Mouse (Mus musculus) regulatory T cell (primary cell): Measurements from ENCODE around the gene Gm49361.

Experiments
- in situ Hi-C: fragments of 300-600 bp; cut with MboI, MseI; formaldehyde crosslinking; loops from one replicate; pipeline ENCODE4 v1.15.1; 2025; ENCODE audit warnings: high pct_unique_total_duplicates

The Gm49361 gene

GRCm38 (mm10) chr14:57730527-57730926, 15.4 kb downstream of the Gm49361 start:
- in situ Hi-C loops: no loop called here

- in situ Hi-C loops: no loop called here
Observed at GRCm38 (mm10) chr14:57729975-57730499, 15.9 kb downstream of the Gm49361 start.

DNA sequence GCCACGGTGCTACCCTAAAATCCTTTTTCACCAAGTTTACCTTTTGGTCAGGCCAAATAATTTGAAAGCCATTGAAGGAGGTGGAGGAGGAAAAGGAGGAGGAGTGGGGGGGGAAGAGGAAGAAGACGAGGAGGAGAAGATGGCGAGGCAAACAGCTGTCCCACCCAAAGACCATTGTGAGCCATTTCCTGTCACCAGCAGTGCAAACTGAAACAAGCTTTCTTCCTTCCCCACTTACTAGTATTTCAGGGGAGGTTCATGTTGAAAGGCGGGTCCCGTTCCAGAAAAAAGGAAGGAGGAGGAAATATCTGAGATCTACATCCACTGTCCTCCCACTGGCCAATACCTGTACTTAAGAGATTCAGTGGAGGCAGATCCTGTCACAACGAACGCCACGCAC, 16.5 kb downstream of the Gm49361 start:
- in situ Hi-C loops: no loop called here

GRCm38 (mm10) chr14:57726172-57726571, 19.7 kb downstream of the Gm49361 start:
- in situ Hi-C loops: no loop called here

DNA sequence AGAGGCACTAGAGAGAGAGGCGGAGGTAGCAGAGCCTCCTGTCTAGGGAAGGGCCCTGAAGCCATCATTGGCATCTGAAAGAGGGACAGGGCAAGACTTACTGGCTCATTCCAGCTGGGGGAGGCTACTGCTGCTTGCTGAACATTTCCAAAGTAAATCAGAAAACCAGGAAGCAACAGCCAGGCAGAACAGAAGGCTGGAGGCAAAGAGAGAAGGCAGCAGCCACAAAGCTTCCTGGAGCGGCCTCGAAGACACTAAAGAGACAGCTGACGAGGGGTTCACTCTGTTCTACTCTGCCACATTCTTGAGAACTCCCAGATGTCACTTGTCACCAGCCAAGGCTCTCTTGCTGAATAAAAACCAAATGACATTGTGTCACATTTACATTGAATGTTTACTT, 21.4 kb downstream of the Gm49361 start:
- in situ Hi-C loops: no loop called here

- in situ Hi-C loops: no loop called here
Observed at GRCm38 (mm10) chr14:57718245-57718644, 27.7 kb downstream of the Gm49361 start.

GRCm38 (mm10) chr14:57716601-57717245, 29.2 kb downstream of the Gm49361 start:
- in situ Hi-C loops: no loop called here

GRCm38 (mm10) chr14:57712884-57713283, 33.0 kb downstream of the Gm49361 start:
- in situ Hi-C loops: no loop called here

GRCm38 (mm10) chr14:57711059-57711458, 34.8 kb downstream of the Gm49361 start:
- in situ Hi-C loops: no loop called here

- in situ Hi-C loops: no loop called here
Observed at GRCm38 (mm10) chr14:57709171-57709570, 36.7 kb downstream of the Gm49361 start.

- in situ Hi-C loops: no loop called here
Observed at GRCm38 (mm10) chr14:57708580-57708979, 37.3 kb downstream of the Gm49361 start.

- in situ Hi-C loops: no loop called here
Observed at GRCm38 (mm10) chr14:57707100-57707893, 38.6 kb downstream of the Gm49361 start.

GRCm38 (mm10) chr14:57706760-57707099, 39.2 kb downstream of the Gm49361 start:
- in situ Hi-C loops: no loop called here

DNA sequence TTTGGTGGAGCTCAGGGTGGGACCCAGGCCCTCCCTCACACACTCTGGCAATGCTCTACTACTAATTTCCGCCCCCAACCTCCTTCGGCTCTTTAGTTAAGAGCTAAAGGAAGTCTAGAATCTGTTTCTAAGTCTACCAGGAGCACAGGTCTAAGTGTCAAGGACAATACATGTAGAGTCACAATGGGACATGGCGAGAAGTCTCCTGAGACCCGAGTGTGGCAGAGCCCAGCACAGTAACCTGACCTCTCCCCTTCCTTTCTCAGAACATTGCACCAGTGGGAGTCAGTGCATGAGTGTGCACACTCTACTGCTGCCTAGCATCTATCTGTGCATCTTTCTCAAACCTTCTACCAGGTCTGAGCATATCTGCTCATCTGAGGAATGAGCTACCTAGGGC, 40.1 kb downstream of the Gm49361 start:
- in situ Hi-C loops: no loop called here

DNA sequence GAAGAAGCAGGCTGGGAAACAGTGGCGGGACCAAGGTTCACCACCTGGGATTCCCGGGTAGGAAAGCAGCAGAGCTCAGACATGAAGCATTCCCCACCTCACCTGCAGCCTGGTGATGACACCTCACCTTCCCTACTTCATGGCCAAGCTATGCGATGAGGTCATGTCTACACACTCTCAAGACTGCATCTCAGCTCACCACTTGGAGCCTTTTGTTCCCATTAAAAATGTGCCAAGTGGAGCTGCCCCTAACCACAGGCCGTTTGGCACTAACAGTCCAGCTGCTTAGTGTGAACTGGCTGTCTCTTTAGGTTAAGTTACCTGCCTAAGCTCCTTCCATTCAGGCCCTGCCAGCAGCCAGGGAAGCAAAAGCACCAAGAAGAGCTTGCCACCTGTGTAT, 40.8 kb downstream of the Gm49361 start:
- in situ Hi-C loops: no loop called here

DNA sequence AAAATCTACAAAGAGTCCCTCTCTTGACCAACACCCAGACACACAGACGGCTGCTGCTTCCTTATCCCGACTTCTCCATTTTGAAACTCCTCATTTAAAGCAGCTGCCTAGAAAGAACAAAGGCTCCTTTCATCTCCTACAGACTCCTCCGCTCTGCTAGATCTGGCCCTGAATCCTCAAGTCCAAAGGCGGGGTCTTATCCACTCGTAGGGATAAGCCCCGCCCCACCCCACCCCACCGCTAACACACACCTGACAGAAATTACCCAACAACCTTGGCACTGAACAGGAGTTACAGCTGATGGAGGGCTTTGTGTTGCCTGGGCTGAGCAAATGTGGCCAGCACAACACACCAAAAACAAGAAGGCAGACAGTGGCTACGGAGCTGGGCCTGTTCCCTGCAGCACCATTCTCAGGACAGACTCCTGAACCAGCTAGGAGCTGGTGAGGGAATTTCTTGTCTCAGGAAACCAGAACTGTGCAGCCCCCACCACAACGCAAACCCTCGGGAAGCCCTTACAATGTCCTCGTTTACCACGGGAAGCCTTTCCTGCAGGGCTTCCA, 43.9 kb downstream of the Gm49361 start:
- in situ Hi-C loops: no loop called here

- in situ Hi-C loops: loop anchor here (5.0 kb wide), 1 partner anchor 58 kb away; the partner anchor contains the start of gene Lats2
Observed at GRCm38 (mm10) chr14:57699461-57699970, 46.4 kb downstream of the Gm49361 start.

GRCm38 (mm10) chr14:57699016-57699415, 46.9 kb downstream of the Gm49361 start:
- in situ Hi-C loops: loop anchor here (5.0 kb wide), 1 partner anchor 58 kb away; the partner anchor contains the start of gene Lats2

- in situ Hi-C loops: loop anchor here (5.0 kb wide), 1 partner anchor 61 kb away; the partner anchor contains the start of gene Lats2
Observed at GRCm38 (mm10) chr14:57696066-57696465, 49.8 kb downstream of the Gm49361 start.

DNA sequence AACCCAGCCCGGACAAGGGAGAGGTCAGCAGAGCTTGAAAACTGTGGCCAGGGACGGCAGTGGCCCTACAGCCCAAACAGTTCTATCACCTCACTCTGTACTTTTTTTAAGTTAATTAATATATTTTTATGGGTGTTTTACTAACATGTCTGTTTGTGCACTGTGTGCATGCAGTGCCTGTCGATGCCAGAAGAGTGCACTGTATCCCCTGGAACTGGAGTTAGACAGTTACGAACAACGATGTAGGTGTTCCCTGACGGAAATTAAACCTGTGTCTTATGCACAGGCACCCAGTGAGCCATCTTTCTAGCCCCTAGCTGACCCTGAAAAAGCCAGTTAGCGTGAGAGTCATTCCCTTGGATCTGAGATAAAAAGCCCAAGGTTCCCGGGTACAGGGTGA, 50.4 kb downstream of the Gm49361 start:
- in situ Hi-C loops: loop anchor here (5.0 kb wide), 1 partner anchor 62 kb away; the partner anchor contains the start of gene Lats2

DNA sequence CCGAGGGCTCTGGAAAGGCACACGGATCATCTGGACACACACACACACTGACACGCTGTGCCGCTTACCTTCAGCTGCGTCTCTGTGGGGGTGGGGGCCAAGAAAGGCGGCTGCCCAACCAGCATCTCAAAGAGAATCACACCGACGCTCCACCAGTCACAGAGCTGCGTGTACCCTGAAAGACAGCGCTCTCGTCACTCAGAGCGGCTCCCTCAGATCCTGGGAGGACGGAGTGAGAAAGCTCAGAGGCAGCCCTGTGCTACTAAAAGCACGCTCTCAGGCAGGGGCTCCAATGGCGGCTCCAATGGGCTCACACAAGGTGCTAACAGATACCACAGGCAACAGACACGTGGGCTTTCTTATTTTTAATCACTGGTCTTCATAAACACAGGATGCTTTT, 51.7 kb downstream of the Gm49361 start:
- in situ Hi-C loops: no loop called here

DNA sequence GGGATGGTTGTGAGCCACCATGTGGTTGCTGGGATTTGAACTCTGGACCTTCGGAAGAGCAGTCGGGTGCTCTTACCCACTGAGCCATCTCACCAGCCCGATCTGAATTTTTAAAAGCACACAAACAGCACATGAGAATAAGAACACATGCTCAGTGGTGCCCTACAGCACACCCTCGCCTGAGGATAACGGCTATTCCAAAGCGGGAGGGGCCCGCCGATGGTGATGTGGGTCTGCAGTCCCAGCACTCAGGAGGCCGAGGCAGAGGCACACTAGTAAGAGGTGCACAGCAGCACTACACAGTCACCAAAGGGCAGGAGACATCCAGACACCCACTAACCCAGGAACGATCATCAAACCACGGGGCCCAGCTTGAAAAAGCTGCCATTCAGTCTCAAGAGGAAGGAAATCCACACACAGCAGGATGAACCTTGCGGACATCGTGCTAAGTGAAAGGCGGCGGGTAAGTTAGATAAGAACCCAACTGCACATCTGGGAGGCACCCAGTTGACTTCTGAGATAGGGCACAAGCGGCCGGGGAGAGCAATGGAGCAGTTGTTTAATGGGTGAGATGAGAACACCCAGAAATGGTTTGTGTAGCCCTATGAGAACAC, 53.3 kb downstream of the Gm49361 start:
- in situ Hi-C loops: no loop called here
